Mouse (Mus musculus): Measurements from ENCODE around the gene Omg. TPM values are rescaled to one million over a fixed set of nuclear protein-coding genes. Genes with fewer than 3 reads are reported as not detected.

Omg gene
- polyA plus RNA-seq, 1 experiment, result 137 TPM

GRCm38 (mm10) chr11:79530333-79530761, 26.5 kb upstream of the Omg start, which contains the start of the genes Evi2 and Evi2a:
TSS of gene Evi2 (minus strand) at chr11:79530589.
TSS of gene Evi2a (minus strand) at chr11:79530609.
- H3K27me3 ChIP-seq (ENCODE audit: control insufficient read depth, insufficient read depth, low read length), result no peaks in the 10 kb centered on the region
- H3K4me3 ChIP-seq (replicated peaks; ENCODE audit: insufficient read depth, low read depth, low read length), result no peak within 1 kb of the TSS
- no peak for TF ChIP-seq CTCF (IDR thresholded peaks at IDR 0.05; ENCODE audit: borderline replicate concordance, insufficient read depth, low read depth, low read length)
- no peak for TF ChIP-seq POLR2A (IDR thresholded peaks at IDR 0.05; ENCODE audit: borderline replicate concordance, insufficient read depth, low read length)
- H3K4me1 ChIP-seq (ENCODE audit: control insufficient read depth, insufficient read depth, low read length), result peaks cover 12% of the 10 kb centered on the region
- no peak within 1 kb of the TSS for H3K27ac ChIP-seq (ENCODE audit: insufficient read depth, low read length)
- 84% methylated on average over 7 of the region's 7 CpGs for WGBS
- peak in 1 of 2 experiments; percentile 20 for DNase-seq

DNA sequence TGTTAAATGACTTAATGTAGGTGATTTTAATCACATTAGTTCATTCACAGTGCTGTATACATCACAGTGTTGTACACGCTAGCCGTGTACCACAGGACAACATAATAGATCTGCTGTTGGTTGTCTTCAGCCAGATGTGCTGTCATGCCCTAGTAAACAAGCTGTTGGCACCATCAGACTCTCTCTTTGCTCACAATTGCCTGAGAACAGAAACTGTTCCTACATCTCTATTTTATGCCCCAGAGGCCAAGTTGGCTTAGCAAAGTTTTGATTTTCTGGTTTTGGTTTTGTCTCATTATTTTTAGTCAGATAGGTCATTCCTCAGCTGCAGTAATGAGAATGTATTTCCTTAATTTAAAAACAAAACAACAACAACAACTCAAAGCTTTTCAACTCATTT, 25.9 kb upstream of the Omg start:
- Histone ChIP-seq H3K27ac (ENCODE audit: insufficient read depth, low read length) (no peak overlapping the region), H3K4me3 (replicated peaks; ENCODE audit: insufficient read depth, low read depth, low read length) (no peak overlapping the region), H3K4me1 (ENCODE audit: control insufficient read depth, insufficient read depth, low read length) (peaks cover 12% of the 10 kb centered on the region), H3K27me3 (ENCODE audit: control insufficient read depth, insufficient read depth, low read length) (no peaks in the 10 kb centered on the region)
- no peak for TF ChIP-seq CTCF (IDR thresholded peaks at IDR 0.05; ENCODE audit: borderline replicate concordance, insufficient read depth, low read depth, low read length)
- TF ChIP-seq POLR2A (IDR thresholded peaks at IDR 0.05; ENCODE audit: borderline replicate concordance, insufficient read depth, low read length), result no peak
- WGBS, result 88% methylated on average over 2 of the region's 2 CpGs
- no peak for DNase-seq

- no peak overlapping the region for H3K27ac ChIP-seq (ENCODE audit: insufficient read depth, low read length)
- no peak for DNase-seq
- no peak overlapping the region for H3K4me3 ChIP-seq (replicated peaks; ENCODE audit: insufficient read depth, low read depth, low read length)
Observed at GRCm38 (mm10) chr11:79529226-79529625, 25.3 kb upstream of the Omg start.

DNA sequence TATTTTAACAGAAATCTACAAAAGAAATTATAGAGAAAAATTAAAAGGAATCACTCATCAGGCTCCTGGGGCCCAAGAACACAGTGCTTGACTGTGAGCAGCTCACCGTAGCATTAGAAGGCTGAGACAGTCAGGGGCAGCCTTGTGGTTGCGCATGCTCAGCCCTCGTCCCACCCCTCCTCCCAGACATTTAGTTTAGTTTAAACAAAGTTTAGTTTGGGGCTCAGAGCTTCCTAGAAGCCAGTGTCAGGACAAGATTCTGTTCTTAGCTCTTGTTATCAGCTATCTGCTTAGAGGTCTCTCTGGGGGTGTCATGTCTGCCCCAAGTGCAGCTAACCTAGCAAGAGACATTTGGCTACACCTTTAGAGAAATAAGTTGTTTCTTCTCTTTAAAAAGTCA, 24.7 kb upstream of the Omg start:
- WGBS, result 94% methylated on average over 3 of the region's 3 CpGs
- no peaks in the 10 kb centered on the region for H3K27me3 ChIP-seq (ENCODE audit: control insufficient read depth, insufficient read depth, low read length)
- no peak overlapping the region for H3K27ac ChIP-seq (ENCODE audit: insufficient read depth, low read length)
- TF ChIP-seq CTCF (IDR thresholded peaks at IDR 0.05; ENCODE audit: borderline replicate concordance, insufficient read depth, low read depth, low read length), result no peak
- no peak for TF ChIP-seq POLR2A (IDR thresholded peaks at IDR 0.05; ENCODE audit: borderline replicate concordance, insufficient read depth, low read length)
- no peak overlapping the region for H3K4me3 ChIP-seq (replicated peaks; ENCODE audit: insufficient read depth, low read depth, low read length)
- DNase-seq, result no peak
- peaks cover 6% of the 10 kb centered on the region; the same call in 1 of the 2 replicates for H3K4me1 ChIP-seq (ENCODE audit: control insufficient read depth, insufficient read depth, low read length)

More at GRCm38 (mm10) chr11:79529226-79529625, 25.3 kb upstream of the Omg start:
- peaks cover 11% of the 10 kb centered on the region for H3K4me1 ChIP-seq (ENCODE audit: control insufficient read depth, insufficient read depth, low read length)
- no peaks in the 10 kb centered on the region for H3K27me3 ChIP-seq (ENCODE audit: control insufficient read depth, insufficient read depth, low read length)
- TF ChIP-seq CTCF (IDR thresholded peaks at IDR 0.05; ENCODE audit: borderline replicate concordance, insufficient read depth, low read depth, low read length) (no peak), POLR2A (IDR thresholded peaks at IDR 0.05; ENCODE audit: borderline replicate concordance, insufficient read depth, low read length) (no peak)
- 96% methylated on average over 6 of the region's 6 CpGs for WGBS

DNA sequence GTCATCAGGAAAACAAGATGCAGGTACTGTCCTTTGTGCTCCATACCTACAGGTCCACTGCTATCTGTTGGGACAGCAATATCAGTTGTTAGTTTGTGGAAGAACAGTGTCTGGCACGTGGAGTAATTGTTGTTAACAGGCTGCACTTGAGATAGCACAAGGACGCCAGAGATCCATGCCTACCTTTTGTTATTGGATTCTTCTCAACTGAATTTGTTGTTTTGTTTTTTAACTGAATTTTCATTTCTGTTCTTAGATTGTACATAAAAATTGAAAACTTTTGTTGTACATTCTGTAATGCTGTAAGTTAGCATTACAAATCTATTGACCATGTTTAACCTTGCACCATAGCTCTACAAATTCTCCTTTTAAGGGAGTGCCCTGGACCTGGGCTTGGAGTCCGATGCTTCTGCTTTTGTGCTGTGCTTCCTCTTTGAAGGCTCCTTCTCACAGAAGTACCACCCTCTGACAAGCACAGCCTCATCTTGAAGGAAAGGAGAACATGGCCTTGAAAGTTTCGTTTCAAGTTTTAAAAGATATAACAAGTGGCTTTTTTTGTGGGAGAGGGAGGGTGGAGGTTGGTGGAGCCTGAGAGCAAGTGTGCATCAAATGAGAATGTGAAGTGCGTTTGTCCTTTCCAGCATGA, 24.0 kb upstream of the Omg start:
- no peak for DNase-seq
- Histone ChIP-seq H3K4me1 (ENCODE audit: control insufficient read depth, insufficient read depth, low read length) (0 out of 2 replicates have a peak, but pooled peaks cover 2% of the 10 kb centered on the region), H3K4me3 (replicated peaks; ENCODE audit: insufficient read depth, low read depth, low read length) (no peak overlapping the region), H3K27ac (ENCODE audit: insufficient read depth, low read length) (no peak overlapping the region), H3K27me3 (ENCODE audit: control insufficient read depth, insufficient read depth, low read length) (no peaks in the 10 kb centered on the region)
- 92% methylated on average over 5 of the region's 5 CpGs for whole genome bisulfite sequencing
- TF ChIP-seq CTCF (IDR thresholded peaks at IDR 0.05; ENCODE audit: borderline replicate concordance, insufficient read depth, low read depth, low read length) (no peak), POLR2A (IDR thresholded peaks at IDR 0.05; ENCODE audit: borderline replicate concordance, insufficient read depth, low read length) (no peak)

DNA sequence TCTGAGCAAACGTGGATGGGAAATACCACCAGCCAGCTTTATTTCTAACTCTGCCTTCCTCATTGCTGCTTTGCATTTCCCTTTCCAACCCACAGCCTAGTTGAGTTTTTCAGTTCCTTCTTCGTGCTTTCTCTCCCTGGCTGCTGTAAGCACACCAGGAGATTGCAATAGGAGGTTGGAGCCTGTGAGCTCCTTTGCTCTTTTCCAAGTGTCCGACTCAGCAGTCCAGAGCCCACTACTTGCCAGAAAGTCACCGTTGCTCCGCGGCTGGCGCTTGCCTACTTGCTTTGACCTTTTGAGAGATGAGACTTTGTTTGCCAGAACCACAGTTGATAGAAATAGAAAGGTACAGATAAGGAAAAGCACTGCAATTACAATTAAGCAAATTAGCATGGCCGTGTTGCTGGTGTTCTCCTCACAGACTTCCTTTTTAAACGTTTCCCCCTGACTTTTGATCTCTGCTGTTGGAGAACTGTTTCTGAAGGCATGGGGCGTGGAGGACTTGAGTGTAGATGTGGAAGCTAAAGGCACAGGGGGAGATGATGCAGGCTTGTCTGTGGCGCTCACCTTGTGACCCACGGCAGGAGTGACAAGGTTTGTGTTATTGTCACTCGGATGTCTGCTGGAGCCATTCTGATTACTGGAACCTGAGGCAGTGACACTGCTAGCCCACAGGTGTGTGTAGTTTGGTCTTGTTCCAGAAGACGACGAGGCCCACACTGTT, 23.3 kb upstream of the Omg start:
- DNase-seq, result peak in 1 of 2 experiments; percentile 21
- WGBS, result 61% methylated on average over 15 of the region's 15 CpGs
- no peak overlapping the region for H3K4me3 ChIP-seq (replicated peaks; ENCODE audit: insufficient read depth, low read depth, low read length)

GRCm38 (mm10) chr11:79526549-79526948, 22.7 kb upstream of the Omg start:
- H3K27me3 ChIP-seq (ENCODE audit: control insufficient read depth, insufficient read depth, low read length), result no peaks in the 10 kb centered on the region
- 97% methylated on average over 3 of the region's 3 CpGs for WGBS
- TF ChIP-seq CTCF (IDR thresholded peaks at IDR 0.05; ENCODE audit: borderline replicate concordance, insufficient read depth, low read depth, low read length) (no peak), POLR2A (IDR thresholded peaks at IDR 0.05; ENCODE audit: borderline replicate concordance, insufficient read depth, low read length) (no peak)
- 0 out of 2 replicates have a peak, but pooled peaks cover 2% of the 10 kb centered on the region for H3K4me1 ChIP-seq (ENCODE audit: control insufficient read depth, insufficient read depth, low read length)
- DNase-seq, result no peak
- no peak overlapping the region for H3K27ac ChIP-seq (ENCODE audit: insufficient read depth, low read length)
- no peak overlapping the region for H3K4me3 ChIP-seq (replicated peaks; ENCODE audit: insufficient read depth, low read depth, low read length)

More for the DNA sequence above, 23.3 kb upstream of the Omg start:
- Histone ChIP-seq H3K27me3 (ENCODE audit: control insufficient read depth, insufficient read depth, low read length) (no peaks in the 10 kb centered on the region), H3K27ac (ENCODE audit: insufficient read depth, low read length) (no peak overlapping the region), H3K4me1 (ENCODE audit: control insufficient read depth, insufficient read depth, low read length) (0 out of 2 replicates have a peak, but pooled peaks cover 2% of the 10 kb centered on the region)
- TF ChIP-seq POLR2A (IDR thresholded peaks at IDR 0.05; ENCODE audit: borderline replicate concordance, insufficient read depth, low read length), result no peak
- no peak for TF ChIP-seq CTCF (IDR thresholded peaks at IDR 0.05; ENCODE audit: borderline replicate concordance, insufficient read depth, low read depth, low read length)

GRCm38 (mm10) chr11:79524310-79524575, 20.4 kb upstream of the Omg start:
- Histone ChIP-seq H3K27ac (ENCODE audit: insufficient read depth, low read length) (no peak overlapping the region), H3K4me3 (replicated peaks; ENCODE audit: insufficient read depth, low read depth, low read length) (no peak overlapping the region), H3K4me1 (ENCODE audit: control insufficient read depth, insufficient read depth, low read length) (0 out of 2 replicates have a peak, but pooled peaks cover 2% of the 10 kb centered on the region), H3K27me3 (ENCODE audit: control insufficient read depth, insufficient read depth, low read length) (no peaks in the 10 kb centered on the region)
- WGBS, result 92% methylated on average over 1 of the region's 1 CpGs
- no peak for TF ChIP-seq POLR2A (IDR thresholded peaks at IDR 0.05; ENCODE audit: borderline replicate concordance, insufficient read depth, low read length)
- no peak for DNase-seq

Data from cerebellum, adult 2 months (tissue).